Mouse (Mus musculus) right cerebral cortex, postnatal 25 days (tissue): ENCODE measurements around the gene Smap2.

Source experiments
- DNase-seq: peaks from one replicate; pipeline ENCODE4 v3.0.0; 2022

The Smap2 gene

GRCm38 (mm10) chr4:120974711-120975427, 42.2 kb downstream of the Smap2 start:
- DNase-seq: peak; percentile 55

DNA sequence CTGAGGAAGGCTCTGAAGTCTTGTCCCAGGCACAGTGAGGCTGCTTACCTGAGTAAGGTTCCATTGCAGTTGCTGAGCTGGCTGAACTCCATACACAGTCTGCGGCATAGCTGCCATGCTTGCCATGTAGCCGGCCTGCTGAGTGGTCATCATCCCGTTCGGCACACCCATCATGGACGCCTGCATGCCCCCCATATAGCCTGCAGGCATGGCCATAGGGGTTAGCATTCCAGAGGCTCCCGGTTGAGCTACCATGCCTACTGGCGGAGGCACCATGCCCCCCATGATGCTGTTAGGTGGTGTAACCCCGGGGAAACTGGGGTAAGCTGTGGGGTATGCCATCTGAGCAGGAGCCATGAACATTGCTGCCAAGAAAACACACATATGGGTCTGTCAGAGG, 45.2 kb downstream of the Smap2 start:
- no peak for DNase-seq

- no peak for DNase-seq
These were observed 47.5 kb downstream of the Smap2 start for GRCm38 (mm10) chr4:120969382-120970146.

GRCm38 (mm10) chr4:120968486-120968885, 48.6 kb downstream of the Smap2 start:
- DNase-seq: no peak

- no peak for DNase-seq
These were observed 61.5 kb downstream of the Smap2 start for GRCm38 (mm10) chr4:120955586-120955985.

DNA sequence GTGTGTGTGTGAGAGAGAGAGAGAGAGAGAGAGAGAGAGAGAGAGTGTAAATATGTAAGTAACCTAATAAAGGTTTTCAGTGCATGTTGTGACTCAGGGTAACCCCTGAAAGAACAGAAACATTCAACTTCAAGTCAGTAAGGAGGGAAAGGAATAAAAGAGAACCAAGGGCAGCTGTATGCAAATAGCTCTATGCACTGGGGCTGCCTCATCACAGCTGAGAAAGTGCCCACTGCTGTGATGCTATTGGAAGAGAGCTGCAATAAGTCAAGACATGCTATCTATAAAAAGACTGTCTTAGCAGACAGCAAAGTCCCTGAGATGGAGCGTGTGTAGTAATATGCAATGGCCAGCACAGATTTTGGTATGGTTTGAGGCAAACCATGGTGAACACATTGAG, 63.4 kb downstream of the Smap2 start:
- no peak for DNase-seq

- DNase-seq: no peak
These were observed 64.0 kb downstream of the Smap2 start for GRCm38 (mm10) chr4:120953038-120953437.

DNA sequence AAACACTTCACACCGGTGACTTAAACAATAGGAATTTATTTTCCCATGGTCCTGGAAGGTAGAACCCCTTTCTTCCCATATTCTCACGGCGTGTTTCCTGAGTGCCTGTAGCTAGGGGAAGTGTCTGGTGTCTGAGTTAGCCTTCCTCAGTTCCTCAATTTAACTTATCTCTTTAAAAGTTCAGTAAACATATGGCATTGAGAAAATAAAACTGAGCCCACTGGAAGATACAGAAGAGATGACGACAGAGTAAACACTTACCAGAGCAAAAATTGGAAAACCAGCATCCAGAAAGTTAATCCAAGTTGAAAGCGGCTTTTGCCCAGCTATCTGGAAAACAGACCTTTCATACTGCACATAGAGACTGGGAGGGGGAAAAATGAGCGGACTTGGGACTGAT, 64.9 kb downstream of the Smap2 start:
- no peak for DNase-seq

- peak; percentile 87 for DNase-seq
These were observed 65.5 kb downstream of the Smap2 start, which contains the start of gene Zfp69 for GRCm38 (mm10) chr4:120951428-120951973. Gene Zfp69 (minus strand): TSS chr4:120951699.

GRCm38 (mm10) chr4:120950763-120951427, 66.2 kb downstream of the Smap2 start:
- DNase-seq: peak; percentile 14

- DNase-seq: no peak
These were observed 68.1 kb downstream of the Smap2 start for GRCm38 (mm10) chr4:120948938-120949337.

- DNase-seq: no peak
These were observed 82.0 kb downstream of the Smap2 start for GRCm38 (mm10) chr4:120935006-120935405.

DNA sequence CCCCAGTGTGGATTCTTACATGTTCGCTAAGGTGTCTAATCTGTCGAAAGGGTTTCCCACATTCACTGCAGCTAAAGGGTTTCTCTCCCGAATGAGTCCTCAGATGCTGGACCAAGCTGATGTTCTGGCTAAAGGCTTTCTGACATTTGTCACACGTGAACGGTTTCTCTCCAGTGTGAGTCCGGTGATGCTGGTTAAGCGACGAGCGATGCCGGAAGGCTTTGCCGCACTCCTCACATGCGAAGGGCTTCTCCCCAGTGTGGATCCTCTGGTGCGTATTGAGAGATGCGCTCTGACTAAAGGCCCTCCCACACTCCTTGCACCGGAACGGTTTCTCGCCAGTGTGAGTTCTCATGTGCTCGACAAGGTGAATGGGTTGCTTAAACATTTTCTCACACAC, 86.3 kb downstream of the Smap2 start:
- no peak for DNase-seq

GRCm38 (mm10) chr4:120928686-120929085, 88.4 kb downstream of the Smap2 start:
- no peak for DNase-seq

GRCm38 (mm10) chr4:120925386-120925785, 91.7 kb downstream of the Smap2 start:
- no peak for DNase-seq

- peak; percentile 87 for DNase-seq
These were observed 92.3 kb downstream of the Smap2 start, which contains the start of gene Exo5 for GRCm38 (mm10) chr4:120924554-120925299. Gene Exo5 (minus strand): TSS chr4:120925017.

DNA sequence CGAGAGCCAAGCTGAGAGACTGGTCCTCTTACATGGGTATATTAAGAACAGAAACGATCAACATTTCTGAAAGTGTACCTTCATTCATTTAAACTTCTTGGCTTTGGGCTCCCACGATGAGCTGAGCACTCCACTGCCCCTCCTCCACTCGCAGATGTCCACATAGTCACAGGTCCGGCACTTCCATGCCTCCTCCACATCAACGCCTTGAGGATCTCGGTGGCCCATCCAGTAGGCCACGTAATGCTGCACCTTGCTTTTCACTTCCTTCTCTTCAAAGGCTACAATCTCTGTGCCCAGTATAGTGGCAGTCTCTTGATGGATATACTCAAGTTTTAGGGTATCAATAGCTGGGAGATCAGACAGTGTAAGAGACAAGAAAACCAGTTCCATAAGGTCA, 95.6 kb downstream of the Smap2 start:
- no peak for DNase-seq
